Mouse (Mus musculus): ENCODE measurements around the gene Lyrm4. TPM values are rescaled to one million over a fixed set of nuclear protein-coding genes. Genes with fewer than 3 reads are reported as not detected.
A peak's percentile ranks its signal among the peaks of the same experiment; 100 is the strongest.

Gene Lyrm4
- polyA plus RNA-seq (2021): 13.1 TPM

DNA sequence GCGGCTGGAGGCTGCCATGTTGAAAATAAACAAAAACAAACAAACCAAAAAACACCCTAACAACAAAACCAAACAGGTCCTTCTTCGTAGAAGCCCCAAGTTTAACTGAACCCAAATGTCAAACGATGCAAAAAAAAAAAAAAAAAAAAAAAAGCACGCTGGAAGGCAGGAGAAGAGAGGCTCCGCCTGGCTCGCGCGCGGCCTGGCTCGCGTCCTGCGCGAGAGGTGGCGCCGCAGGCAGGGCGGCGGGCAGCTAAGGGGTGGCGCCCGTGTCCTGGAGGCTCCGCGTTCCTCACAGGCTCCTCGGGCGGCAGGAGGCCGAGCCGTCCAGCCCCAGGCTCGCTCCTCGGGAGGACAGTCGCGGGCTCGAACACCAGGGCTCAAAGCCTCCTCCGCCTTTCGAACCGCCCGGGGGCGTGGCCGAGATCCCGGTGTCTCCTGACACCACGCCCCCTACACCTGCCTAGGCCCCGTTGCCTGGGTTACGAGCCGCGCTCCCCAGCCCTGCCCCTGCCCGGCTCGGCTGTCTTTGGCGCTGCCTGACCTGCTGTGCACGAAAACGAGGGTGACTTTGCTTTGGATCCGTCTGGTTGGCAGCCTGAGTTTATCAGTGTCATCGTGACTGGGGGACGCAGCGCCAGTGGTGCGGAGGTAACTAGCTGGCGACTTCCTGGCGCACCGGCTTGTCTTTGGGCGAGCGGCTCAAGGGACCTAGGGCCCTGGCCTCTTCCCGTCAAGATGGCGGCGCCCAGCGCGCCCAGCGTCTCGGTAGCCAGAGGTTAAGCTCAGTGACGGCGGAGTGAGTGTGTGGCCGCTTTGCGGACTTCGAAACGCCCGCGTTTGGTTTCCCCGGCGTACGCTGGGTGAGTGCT, at the start of gene Lyrm4, which contains the start of gene Fars2:
Gene Lyrm4, minus strand, starts transcription at position 384 of the 872 bp plus-strand sequence.
Gene Fars2, plus strand, starts transcription at position 270 of the 872 bp plus-strand sequence.
- in situ Hi-C loops (cut with MboI; ENCODE audit: low pct_unique_long_range_greater_than_20kb): loop anchor here (5.0 kb wide), 1 partner anchor 95 kb away; no protein-coding TSS in a partner anchor

DNA sequence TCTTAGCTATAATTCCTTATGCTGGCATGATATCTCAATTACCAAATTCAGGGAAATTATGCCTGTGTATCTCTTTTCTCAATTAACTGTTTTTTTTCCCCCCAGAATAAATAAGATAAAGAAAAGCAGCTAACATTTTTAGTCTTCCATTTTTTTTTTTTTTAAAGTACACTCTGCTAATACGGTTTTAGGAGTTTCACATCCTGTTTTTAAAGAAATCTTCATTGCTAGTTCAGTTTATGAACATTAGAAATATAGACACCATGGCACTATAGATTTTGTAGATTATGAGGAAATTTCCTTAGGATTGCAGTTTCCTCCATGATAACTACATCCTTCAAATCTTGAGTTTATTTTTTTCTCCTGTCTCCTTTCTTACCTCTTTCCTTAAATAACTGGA, 46.6 kb upstream of the Lyrm4 start:
- H3K27me3 ChIP-seq: no peaks in the 10 kb centered on the region
- ATAC-seq (no peak), DNase-seq (ENCODE audit: low read depth, low spot score) (no peak)
- ChIA-PET POLR2A (no interaction called here), CTCF (interaction anchor here (0.9 kb wide), 1 partner anchor 10 kb away, joined by 3 read pairs; no protein-coding TSS in a partner anchor)
- in situ Hi-C loops (cut with MboI; ENCODE audit: low pct_unique_long_range_greater_than_20kb): no loop called here
- no peak for TF ChIP-seq CTCF (IDR thresholded peaks at IDR 0.05)

More for the DNA sequence above, at the start of gene Lyrm4, which contains the start of gene Fars2:
- peak; percentile 65 for DNase-seq (ENCODE audit: low read depth, low spot score)
- TF ChIP-seq CTCF (IDR thresholded peaks at IDR 0.05): no peak
- CTCF ChIA-PET: interaction anchor here (1.6 kb wide), 1 partner anchor 19 kb away, joined by 3 read pairs; no protein-coding TSS in a partner anchor
- POLR2A ChIA-PET: interaction anchor here (0.7 to 0.9 kb wide), 3 partner anchors 13 to 159 kb away, joined by 3 to 6 read pairs (median 4); no protein-coding TSS in a partner anchor
- peak; percentile 97 for ATAC-seq
- H3K27me3 ChIP-seq: no peaks in the 10 kb centered on the region

GRCm38 (mm10) chr13:36163411-36163810, 46.1 kb upstream of the Lyrm4 start:
- no peaks in the 10 kb centered on the region for H3K27me3 ChIP-seq
- ChIA-PET CTCF (interaction anchor here (0.9 kb wide), 1 partner anchor 11 kb away, joined by 3 read pairs; no protein-coding TSS in a partner anchor), POLR2A (no interaction called here)
- DNase-seq (ENCODE audit: low read depth, low spot score): no peak
- in situ Hi-C loops (cut with MboI; ENCODE audit: low pct_unique_long_range_greater_than_20kb): no loop called here
- no peak for TF ChIP-seq CTCF (IDR thresholded peaks at IDR 0.05)
- no peak for ATAC-seq

DNA sequence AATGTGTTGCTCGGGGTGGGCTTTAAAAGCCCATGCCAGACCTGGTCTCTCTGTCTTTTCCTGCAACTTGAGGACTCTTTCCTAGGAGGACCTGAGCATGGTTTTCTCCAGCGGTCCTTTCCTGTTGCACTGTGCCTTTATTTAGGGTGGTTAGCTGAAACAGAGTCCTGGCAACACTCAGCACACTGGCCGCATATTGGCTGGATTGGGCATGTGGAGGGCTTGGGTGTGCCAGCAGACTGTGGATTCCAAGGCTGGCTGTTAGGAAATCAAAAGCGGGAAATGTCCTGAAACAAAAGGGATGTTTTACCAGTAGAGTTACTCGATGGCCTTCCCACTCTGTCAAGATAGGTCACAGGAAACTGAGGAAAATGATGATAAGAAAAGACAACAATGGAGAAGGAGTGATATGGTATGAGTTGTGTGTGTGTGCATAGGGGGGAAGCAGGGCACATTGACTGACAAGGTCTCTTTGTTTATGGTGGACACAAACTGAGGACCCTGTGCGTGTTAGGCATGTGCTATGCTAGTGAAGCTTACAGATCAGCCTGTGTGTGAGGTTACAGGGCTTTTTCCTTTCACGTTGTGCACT, 39.1 kb upstream of the Lyrm4 start:
- DNase-seq (ENCODE audit: low read depth, low spot score): no peak
- POLR2A ChIA-PET: no interaction called here

GRCm38 (mm10) chr13:36152728-36153498, 35.6 kb upstream of the Lyrm4 start:
- ATAC-seq (no peak), DNase-seq (ENCODE audit: low read depth, low spot score) (no peak)
- POLR2A ChIA-PET: no interaction called here
- TF ChIP-seq CTCF (IDR thresholded peaks at IDR 0.05): no peak
- CTCF ChIA-PET: no interaction called here
- in situ Hi-C loops (cut with MboI; ENCODE audit: low pct_unique_long_range_greater_than_20kb): no loop called here
- no peaks in the 10 kb centered on the region for H3K27me3 ChIP-seq

More for the DNA sequence above, 39.1 kb upstream of the Lyrm4 start:
- no peak for ATAC-seq
- TF ChIP-seq CTCF (IDR thresholded peaks at IDR 0.05): no peak
- no peaks in the 10 kb centered on the region for H3K27me3 ChIP-seq
- in situ Hi-C loops (cut with MboI; ENCODE audit: low pct_unique_long_range_greater_than_20kb): no loop called here
- CTCF ChIA-PET: interaction anchor here (1.4 kb wide), 1 partner anchor 38 kb away, joined by 4 read pairs; no protein-coding TSS in a partner anchor

DNA sequence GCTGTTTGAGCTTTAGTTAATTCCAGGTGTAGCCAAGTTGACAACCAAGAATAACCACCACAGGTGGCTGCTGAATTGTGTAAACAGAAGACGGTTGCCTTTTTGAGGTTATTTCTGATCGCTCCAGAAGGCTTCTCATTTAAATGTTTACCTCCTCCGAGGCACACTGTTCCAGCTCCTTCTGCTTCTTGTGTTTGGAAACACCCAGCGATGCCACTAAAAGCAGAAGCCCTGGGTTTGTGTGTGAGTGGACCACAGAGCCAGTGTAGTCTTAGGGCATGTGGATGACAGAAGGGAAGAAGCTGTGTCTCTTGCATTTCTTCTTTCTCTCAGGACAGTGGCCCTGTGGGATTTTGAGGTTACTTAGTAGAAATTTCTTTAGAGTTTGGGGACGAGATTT, 32.9 kb upstream of the Lyrm4 start:
- no peaks in the 10 kb centered on the region for H3K27me3 ChIP-seq
- no peak for DNase-seq (ENCODE audit: low read depth, low spot score)
- POLR2A ChIA-PET: no interaction called here
- TF ChIP-seq CTCF (IDR thresholded peaks at IDR 0.05): no peak
- in situ Hi-C loops (cut with MboI; ENCODE audit: low pct_unique_long_range_greater_than_20kb): no loop called here
- CTCF ChIA-PET: interaction anchor here (1.3 kb wide), 1 partner anchor 10 kb away, joined by 4 read pairs; no protein-coding TSS in a partner anchor
- ATAC-seq: no peak

DNA sequence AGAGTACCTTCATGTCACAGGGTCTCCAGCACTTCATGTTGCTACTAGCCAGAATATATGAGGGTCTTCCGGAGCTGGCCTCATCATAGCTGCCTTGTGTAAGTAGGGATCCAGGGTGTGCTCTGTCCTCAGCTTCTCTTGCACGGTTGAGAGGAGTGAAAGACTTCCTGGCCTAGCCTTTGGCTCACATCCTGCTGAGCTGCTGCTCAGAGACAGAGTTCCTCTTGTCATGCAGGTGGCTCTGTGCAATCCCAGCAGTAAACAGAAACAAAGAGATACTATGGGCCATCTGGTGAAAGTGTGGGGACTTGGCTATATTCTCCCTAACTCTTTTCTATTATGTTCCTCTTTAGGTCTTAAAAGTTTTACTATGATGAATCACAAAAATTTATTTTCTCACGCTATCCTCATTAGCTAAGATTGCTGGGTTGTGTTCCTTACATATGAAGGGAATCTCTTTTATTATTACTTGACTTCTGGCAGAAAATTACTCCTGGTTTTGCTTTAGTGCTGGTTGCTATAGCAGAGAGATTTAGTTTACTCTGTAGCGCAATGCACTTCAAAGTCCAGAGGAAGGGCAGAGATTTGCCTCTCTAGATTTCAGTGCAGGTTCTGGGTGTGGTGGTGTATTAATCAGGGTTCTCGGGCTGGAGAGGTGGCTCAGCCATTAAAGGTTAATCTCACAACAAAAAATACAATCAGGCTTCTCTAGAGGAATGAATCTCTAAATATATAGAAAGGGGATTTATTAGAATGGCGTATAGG, 32.0 kb upstream of the Lyrm4 start:
- DNase-seq (ENCODE audit: low read depth, low spot score) (no peak), ATAC-seq (no peak)
- ChIA-PET CTCF (interaction anchor here (1.3 to 1.4 kb wide), 2 partner anchors 10 to 12 kb away, joined by 4 read pairs; no protein-coding TSS in a partner anchor), POLR2A (interaction anchor here (0.5 to 1.3 kb wide), 2 partner anchors 18 to 45 kb away, joined by 4 to 8 read pairs; no protein-coding TSS in a partner anchor)
- H3K27me3 ChIP-seq: no peaks in the 10 kb centered on the region
- in situ Hi-C loops (cut with MboI; ENCODE audit: low pct_unique_long_range_greater_than_20kb): no loop called here
- TF ChIP-seq CTCF (IDR thresholded peaks at IDR 0.05): no peak

- ATAC-seq (no peak), DNase-seq (ENCODE audit: low read depth, low spot score) (no peak)
- in situ Hi-C loops (cut with MboI; ENCODE audit: low pct_unique_long_range_greater_than_20kb): no loop called here
- ChIA-PET CTCF (no interaction called here), POLR2A (no interaction called here)
- H3K27me3 ChIP-seq: no peaks in the 10 kb centered on the region
- no peak for TF ChIP-seq CTCF (IDR thresholded peaks at IDR 0.05)
Measured at GRCm38 (mm10) chr13:36145601-36146000, 28.3 kb upstream of the Lyrm4 start.

DNA sequence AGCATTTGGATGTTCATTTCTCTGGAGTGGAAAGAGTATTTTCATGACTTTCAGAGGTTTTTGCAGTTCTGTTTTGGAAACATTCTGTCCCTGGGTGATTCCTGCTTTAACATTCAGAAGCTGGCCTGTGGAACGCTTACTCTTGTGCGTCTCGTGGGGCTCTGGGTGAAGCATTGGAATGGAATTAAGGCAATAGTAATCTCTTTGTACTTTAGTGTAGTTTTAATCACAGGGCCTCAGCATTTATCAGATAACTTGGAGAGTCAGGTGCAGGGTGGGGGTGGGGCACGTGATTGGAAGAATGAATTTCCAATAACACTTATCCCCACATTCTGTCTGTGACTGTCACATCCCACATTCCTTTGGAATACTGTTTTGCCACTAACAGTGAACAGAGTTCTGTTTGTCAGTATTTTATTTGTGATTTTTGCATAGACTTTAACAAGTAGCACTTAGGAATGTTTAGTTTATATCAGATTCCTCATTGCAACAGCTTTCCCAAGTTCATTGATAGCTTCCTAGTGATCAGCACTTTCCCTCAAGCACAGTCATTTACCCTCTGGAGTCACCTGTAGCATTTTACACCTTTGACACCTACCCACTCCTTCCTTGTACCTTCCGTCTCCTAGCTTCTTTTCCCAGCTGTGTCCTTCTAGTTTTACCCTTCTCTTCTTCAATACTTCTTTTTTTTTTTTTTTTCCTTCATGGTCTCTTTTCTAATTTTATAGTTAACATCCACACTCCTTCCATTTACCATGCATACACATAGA, 23.1 kb upstream of the Lyrm4 start:
- ChIA-PET CTCF (no interaction called here), POLR2A (no interaction called here)
- no peaks in the 10 kb centered on the region for H3K27me3 ChIP-seq
- no peak for ATAC-seq
- in situ Hi-C loops (cut with MboI; ENCODE audit: low pct_unique_long_range_greater_than_20kb): no loop called here
- DNase-seq (ENCODE audit: low read depth, low spot score): no peak
- TF ChIP-seq CTCF (IDR thresholded peaks at IDR 0.05): no peak
